Mouse (Mus musculus) kidney, postnatal 10 days (tissue): ENCODE data around the gene Gm9821.

Source experiments
- DNase-seq: peaks from one replicate; pipeline ENCODE4 v3.0.0; 2021; ENCODE audit warnings: mixed read lengths

Gm9821 gene

GRCm38 (mm10) chr2:91973416-91974135 is 28.1 kb downstream of the Gm9821 start:
- no peak for DNase-seq

GRCm38 (mm10) chr2:91975581-91976541 is 30.4 kb downstream of the Gm9821 start, which contains the start of gene Dgkz:
TSS of gene Dgkz (minus strand) at chr2:91975864.
- DNase-seq, result peak; percentile 30

- no peak for DNase-seq
Observed at GRCm38 (mm10) chr2:91977960-91978359, 32.5 kb downstream of the Gm9821 start.

- DNase-seq, result no peak
Observed at GRCm38 (mm10) chr2:91978547-91978946, 33.0 kb downstream of the Gm9821 start.

- no peak for DNase-seq
Observed at GRCm38 (mm10) chr2:91980245-91980644, 34.7 kb downstream of the Gm9821 start.

- DNase-seq, result no peak
Observed at GRCm38 (mm10) chr2:91980830-91981229, 35.3 kb downstream of the Gm9821 start.

- DNase-seq, result peak; percentile 87
Observed at GRCm38 (mm10) chr2:91984439-91984838, 38.9 kb downstream of the Gm9821 start.

GRCm38 (mm10) chr2:91984906-91985525 is 39.5 kb downstream of the Gm9821 start:
- DNase-seq, result no peak

GRCm38 (mm10) chr2:91986071-91986470 is 40.6 kb downstream of the Gm9821 start:
- peak; percentile 49 for DNase-seq

- DNase-seq, result peak; percentile 94
Observed at GRCm38 (mm10) chr2:91987542-91987941, 42.0 kb downstream of the Gm9821 start.

GRCm38 (mm10) chr2:91989750-91990149 is 44.2 kb downstream of the Gm9821 start:
- no peak for DNase-seq

- no peak for DNase-seq
Observed at GRCm38 (mm10) chr2:91993409-91993808, 47.9 kb downstream of the Gm9821 start.

- no peak for DNase-seq
Observed at GRCm38 (mm10) chr2:91996006-91996405, 50.5 kb downstream of the Gm9821 start.
